Mouse (Mus musculus) heart, postnatal 36 days (tissue): Measurements from ENCODE around the gene Pate4. TPM values are rescaled to one million over a fixed set of nuclear protein-coding genes. Genes with fewer than 3 reads are reported as not detected.
"Not testable (repeated sequence)": the region's sequence is repeated elsewhere in the genome, so short reads cannot be mapped to it uniquely, and the experiment has no call there.

Experiments
- DNase-seq, 2 experiments: peaks; one replicate each; pipeline ENCODE4 v3.0.0; 2021 to 2022
- intact Hi-C: fragments of 180-260 bp; cut with DNase I; formaldehyde crosslinking; loops from one replicate; pipeline ENCODE4 v1.15.1; 2025
- total RNA-seq, 2 experiments: library from RNA; stranded (reverse); gene quantifications; 2 replicates each; pipeline ENCODE4 v1.2.3; 2021

The Pate4 gene
- not detected for total RNA-seq

DNA sequence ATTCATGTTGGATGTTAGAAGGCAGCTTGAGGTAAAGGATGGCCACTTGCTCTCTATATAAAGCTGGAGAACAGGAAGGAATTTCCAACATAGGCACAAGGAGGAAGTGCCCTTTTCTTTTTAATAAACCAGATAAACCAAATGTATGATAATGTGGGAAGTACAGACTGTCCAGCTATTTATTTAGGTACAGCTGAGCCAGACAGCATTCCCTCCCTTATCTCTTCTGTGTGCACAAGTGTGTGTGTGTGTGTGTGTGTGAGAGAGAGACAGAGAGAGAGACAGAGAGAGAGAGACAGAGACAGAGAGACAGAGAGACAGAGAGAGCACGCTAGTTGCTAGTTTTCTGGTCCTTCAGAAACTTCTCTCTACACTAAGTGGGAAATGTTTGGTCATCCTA is at the start of gene Pate4:
TSS of gene Pate4 (minus strand) at position 101 of the 400 bp plus-strand sequence.
- intact Hi-C loops: no loop called here
- DNase-seq: no peak

- no peak for DNase-seq
- intact Hi-C loops: no loop called here
Observed at GRCm38 (mm10) chr9:35648102-35648501, 36.4 kb upstream of the Pate4 start, which contains the start of gene Pate3. Gene Pate3, minus strand, starts transcription at chr9:35648202.

DNA sequence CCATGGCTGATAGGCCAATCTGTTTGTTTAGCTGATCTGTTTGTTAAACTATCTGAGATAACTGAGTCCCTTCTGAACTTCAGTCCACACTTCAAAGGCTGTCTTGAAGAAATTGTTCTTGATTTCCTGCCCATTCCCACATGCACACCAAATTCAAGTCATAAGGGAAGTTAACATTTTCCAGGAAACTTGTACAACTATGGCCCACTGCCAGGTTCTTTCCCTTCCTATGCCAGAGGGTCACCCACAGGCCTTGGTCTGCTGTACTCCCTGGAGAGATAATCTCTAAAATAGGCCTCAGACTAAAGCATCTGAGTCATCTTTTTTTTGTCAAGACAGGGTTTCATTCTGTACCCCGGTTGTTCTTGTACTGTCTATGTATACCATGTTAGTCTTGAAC is 21.2 kb upstream of the Pate4 start:
- no peak for DNase-seq
- intact Hi-C loops: no loop called here

DNA sequence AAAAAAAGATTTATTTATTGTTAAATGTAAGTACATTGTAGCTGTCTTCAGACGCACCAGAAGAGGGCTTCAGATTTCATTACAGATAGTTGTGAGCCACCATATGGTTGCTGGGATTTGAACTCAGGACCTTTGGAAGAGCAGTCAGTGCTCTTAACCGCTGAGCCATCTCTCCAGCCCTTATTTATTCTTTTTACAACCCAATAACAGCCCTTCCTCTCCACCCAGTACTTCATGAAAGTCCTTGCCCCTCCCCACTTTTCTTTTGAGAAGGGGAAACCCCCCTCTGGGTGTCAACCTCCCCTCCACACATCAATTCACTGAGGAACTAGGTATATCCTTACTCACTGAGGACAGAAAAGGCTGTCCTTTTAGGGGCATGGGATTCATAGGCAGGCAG is 5.0 kb upstream of the Pate4 start:
- DNase-seq, intact Hi-C loops: not testable (repeated sequence)

- intact Hi-C loops: no loop called here
- no peak for DNase-seq
Observed at GRCm38 (mm10) chr9:35614005-35614404, 2.3 kb upstream of the Pate4 start.

- intact Hi-C loops: no loop called here
- no peak for DNase-seq
Observed at GRCm38 (mm10) chr9:35607647-35608405, 3.9 kb downstream of the Pate4 start.

DNA sequence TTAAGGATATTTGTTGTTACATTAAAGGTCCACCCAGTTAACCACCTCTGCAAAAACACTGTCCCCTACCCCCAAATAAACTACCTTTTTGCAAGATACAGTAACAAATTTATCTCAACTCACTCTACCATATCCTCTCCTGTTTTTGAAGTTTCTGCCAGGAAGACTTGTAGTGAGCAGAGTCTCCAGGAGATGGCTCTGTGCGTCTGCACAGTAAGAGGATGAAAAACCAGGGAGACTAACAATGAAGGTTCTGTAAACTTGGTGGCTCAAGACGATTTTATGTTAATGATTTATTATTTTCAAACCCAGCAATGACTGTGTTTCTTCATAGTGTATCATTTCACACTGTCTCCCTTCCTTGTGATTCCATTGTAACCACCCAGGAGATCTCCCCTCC is 18.8 kb downstream of the Pate4 start:
- DNase-seq: no peak
- intact Hi-C loops: loop anchor here (5.0 kb wide), 1 partner anchor 1094 kb away; no protein-coding TSS in a partner anchor

- intact Hi-C loops: no loop called here
- DNase-seq: no peak
Observed at GRCm38 (mm10) chr9:35587674-35588073, 24.1 kb downstream of the Pate4 start.

- intact Hi-C loops: no loop called here
- DNase-seq: no peak
Observed at GRCm38 (mm10) chr9:35574416-35574815, 37.3 kb downstream of the Pate4 start.

GRCm38 (mm10) chr9:35570663-35571062 is 41.1 kb downstream of the Pate4 start:
- DNase-seq: no peak
- intact Hi-C loops: no loop called here

DNA sequence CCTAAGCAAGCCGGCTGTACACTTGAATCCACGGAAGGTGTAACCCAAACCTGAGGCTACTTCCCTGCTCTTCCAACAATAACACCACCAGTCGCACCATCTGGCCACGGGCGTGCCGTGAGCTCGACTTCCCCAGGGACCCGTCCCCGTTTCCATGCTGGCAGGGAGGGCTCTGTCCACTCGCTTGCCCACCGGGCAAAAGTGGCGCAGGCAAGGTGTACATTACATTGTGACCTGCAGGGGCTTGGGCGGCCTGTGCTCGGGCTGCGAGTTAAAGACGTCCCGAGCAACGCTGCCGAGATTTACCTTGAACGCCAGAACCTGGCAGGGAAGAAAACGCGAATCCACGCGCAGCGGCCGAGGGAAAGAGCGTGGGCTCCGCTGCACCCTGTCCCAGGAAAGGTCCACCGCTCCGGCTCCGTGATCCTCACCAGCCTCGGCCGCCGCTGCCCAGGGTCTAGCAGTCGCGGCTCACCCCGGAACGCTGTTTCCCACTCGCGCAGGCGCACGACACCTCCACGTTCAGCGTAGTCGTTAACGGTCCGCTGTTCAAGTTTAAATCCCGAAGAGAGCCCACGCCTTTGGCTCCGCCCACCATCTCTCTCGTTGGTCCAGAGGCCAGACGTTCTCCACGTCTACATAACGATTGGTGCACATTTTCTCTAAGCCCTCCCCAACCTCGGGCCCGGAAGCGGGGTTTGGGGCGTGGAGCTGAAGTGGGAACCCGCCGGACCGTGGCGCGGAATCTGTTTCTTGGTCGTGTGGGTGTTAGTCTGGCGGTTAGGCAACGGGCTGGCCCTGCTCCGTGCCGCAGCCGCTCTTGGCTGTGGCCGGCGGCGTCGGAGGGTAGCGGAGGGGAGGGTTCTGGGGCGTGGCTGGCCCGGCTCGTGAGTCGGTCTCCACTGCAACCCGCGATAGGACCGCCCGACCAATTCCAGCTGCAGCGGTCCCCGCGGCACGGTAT is 41.9 kb downstream of the Pate4 start, which contains the start of the genes Pate2 and Hyls1:
TSS of gene Pate2 (plus strand) at position 714 of the 964 bp plus-strand sequence.
TSS of gene Hyls1 (minus strand) at position 828 of the 964 bp plus-strand sequence.
- intact Hi-C loops: no loop called here
- DNase-seq: peak; percentile 88 to 93

DNA sequence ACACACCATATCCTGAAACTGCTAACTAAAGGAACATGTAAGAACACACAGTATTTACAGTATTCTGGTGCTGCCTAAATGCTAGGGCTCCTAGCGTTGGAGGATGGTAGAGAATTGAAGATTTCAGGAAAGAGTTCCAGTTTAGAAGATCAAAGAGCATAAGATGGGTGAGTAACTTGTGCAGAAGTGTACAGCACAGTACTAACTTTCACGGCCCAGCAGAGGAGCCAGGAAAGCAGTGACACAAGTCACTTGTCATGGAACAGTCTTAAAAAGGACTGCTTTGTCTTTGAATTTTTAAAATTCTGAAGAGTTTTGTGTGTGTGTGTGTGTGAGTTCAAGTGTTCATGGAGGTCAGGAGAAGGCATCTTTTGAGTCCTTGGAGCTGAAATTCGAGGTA is 43.7 kb downstream of the Pate4 start:
- DNase-seq: no peak
- intact Hi-C loops: no loop called here

- intact Hi-C loops: no loop called here
- DNase-seq: no peak
Observed at GRCm38 (mm10) chr9:35564536-35565240, 47.1 kb downstream of the Pate4 start.

DNA sequence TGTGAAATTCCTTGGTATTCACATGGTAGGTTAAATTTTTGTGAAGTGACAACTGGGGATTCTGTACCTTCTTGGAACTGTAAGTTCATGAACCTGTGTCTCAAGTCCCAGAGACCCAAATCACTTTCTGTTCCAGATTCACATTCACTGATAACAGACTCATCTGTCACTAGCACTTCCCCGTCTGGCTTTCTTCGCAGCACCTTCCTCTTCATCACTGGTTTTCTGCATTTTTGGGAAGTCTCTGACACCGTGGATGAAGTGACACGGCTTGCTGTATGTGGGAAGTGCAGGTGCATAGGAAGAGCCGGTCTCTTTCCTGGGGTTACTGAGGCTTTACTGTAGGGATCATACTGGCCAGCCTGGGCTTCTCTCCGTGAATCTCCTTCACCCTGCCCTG is 50.2 kb downstream of the Pate4 start:
- DNase-seq: no peak
- intact Hi-C loops: no loop called here

DNA sequence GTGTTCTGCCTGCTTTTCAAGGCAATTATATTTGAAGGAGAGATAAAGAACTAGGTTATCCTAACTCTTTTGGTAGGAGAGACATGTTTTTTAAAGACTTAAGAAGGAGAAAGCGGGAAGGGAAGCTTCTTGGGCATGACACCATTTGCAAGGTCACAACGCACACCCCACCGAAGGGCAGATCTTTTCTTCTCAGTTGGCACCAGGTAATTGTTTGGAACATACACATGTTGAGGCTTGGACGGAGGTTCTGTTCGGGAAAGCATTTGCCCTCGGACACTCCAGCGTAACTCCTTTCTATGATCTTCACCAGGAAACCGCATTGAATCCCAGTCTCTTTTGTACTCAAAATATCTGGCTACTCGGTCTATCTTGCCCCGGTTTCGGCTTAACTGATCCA is 50.7 kb downstream of the Pate4 start:
- DNase-seq: no peak
- intact Hi-C loops: no loop called here

GRCm38 (mm10) chr9:35559009-35559890 is 52.5 kb downstream of the Pate4 start:
- intact Hi-C loops: no loop called here
- peak; percentile 71 to 75 for DNase-seq

GRCm38 (mm10) chr9:35558257-35559008 is 53.3 kb downstream of the Pate4 start, which contains the start of the genes Ddx25 and Pus3:
Gene Ddx25, minus strand, starts transcription at chr9:35558528.
Gene Pus3, plus strand, starts transcription at chr9:35558595.
- intact Hi-C loops: no loop called here
- no peak for DNase-seq
